ENCODE assay signal across 8 mouse cellular contexts in the genomic region with DNA sequence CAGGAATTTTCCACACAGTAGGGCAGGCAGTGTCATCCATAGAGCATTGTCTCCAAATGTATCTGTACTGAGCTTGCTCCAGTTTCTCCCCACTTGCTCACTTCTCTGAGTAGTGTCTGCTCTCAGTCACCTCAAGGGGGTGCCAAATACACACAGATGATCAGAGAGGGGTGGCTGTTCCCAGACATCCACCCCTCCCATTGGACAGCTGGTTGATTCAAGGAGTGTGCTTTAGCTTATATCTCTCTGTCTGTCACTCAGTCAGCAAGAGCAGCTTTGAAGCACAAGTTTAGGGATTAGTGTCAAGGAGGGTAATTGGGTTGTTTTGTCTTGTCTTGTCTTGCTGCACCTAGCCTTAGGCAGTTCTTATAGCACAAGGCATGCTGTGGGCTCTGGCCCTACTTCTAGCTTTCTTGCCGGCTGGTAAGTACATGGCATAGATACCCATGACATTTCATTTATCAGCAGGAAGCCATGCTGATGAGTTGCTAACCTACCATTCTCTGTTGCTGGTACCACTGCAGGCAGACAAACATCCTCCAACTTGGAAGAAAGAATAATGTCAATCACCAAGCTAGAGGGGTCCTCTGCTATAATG.
A peak's percentile ranks its signal among the peaks of the same experiment; 100 is the strongest.
DNase-seq lines count a peak whose midpoint lies in the region; ATAC-seq and TF ChIP-seq lines count a peak whose summit lies in the region.

No protein-coding gene starts in this region.

- peak; percentile 80 for TF ChIP-seq CTCF in left cerebral cortex, adult 2 months (IDR thresholded peaks at IDR 0.05)

- no peak overlapping the region for H3K4me3 ChIP-seq in hindbrain, embryonic 16.5 days (ENCODE audit: low read length)
- no peak overlapping the region for H3K4me3 ChIP-seq in left cerebral cortex, adult 2 months

- no peaks in the 10 kb centered on the region for H3K9me3 ChIP-seq in hindbrain, embryonic 16.5 days (ENCODE audit: control insufficient read depth, low read length)

- no peak overlapping the region for H3K27ac ChIP-seq in hindbrain, embryonic 16.5 days (ENCODE audit: low read depth, low read length)
- H3K27ac ChIP-seq in left cerebral cortex, adult 2 months, result no peak overlapping the region

- no peak overlapping the region for H3K9ac ChIP-seq in hindbrain, embryonic 16.5 days (ENCODE audit: low read depth, low read length)

- no peak overlapping the region for H3K4me2 ChIP-seq in hindbrain, embryonic 16.5 days (ENCODE audit: low read length)

- H3K36me3 ChIP-seq in hindbrain, embryonic 16.5 days (ENCODE audit: control insufficient read depth, insufficient read depth, low read length), result no peaks in the 10 kb centered on the region

- DNase-seq in Muller cell, postnatal 12 days (ENCODE audit: inconsistent ontology term), result peak; percentile 71
- DNase-seq in c-Kit-negative CD71-positive TER-119-positive erythroid progenitor cells, embryonic 14.5 days (ENCODE audit: low read depth, low spot score), result peak; percentile 79
- peak in 1 of 2 experiments; percentile 45 for DNase-seq in left cerebral cortex, adult 2 months (ENCODE audit: extremely low spot score in 1 of 2, low spot score in 2 of 2)
- peak; percentile 35 to 69 for DNase-seq in spleen, postnatal 10 days (ENCODE audit: low spot score in 2 of 2)
- DNase-seq in urinary bladder, adult 2 months (ENCODE audit: low spot score), result no peak

- intact Hi-C loops in left cerebral cortex, adult 2 months (cut with DNase I), result loop anchor here (1.0 to 10.0 kb wide), 5 partner anchors 60 to 1107 kb away; no protein-coding TSS in a partner anchor

- no peaks in the 10 kb centered on the region for H3K27me3 ChIP-seq in hindbrain, embryonic 16.5 days (replicated peaks; ENCODE audit: control insufficient read depth, insufficient read depth, low read length)

- ATAC-seq in erythroblast, adult 5-6 weeks (replicated peaks; ENCODE audit: low FRiP score, poor library complexity, severe bottlenecking), result peak; percentile 96
- ATAC-seq in hindbrain, embryonic 16.5 days, result peak; percentile 97
- peak; percentile 95 for ATAC-seq in megakaryocyte-erythroid progenitor cell, adult 5-6 weeks (replicated peaks; ENCODE audit: low FRiP score, low TSS enrichment, poor library complexity, severe bottlenecking)

- WGBS in hindbrain, embryonic 16.5 days, result 56% methylated on average over 1 of the region's 1 CpGs

- H3K4me1 ChIP-seq in hindbrain, embryonic 16.5 days (ENCODE audit: control insufficient read depth, insufficient read depth, low read depth, low read length), result no peaks in the 10 kb centered on the region
